8 mouse cellular contexts compared by ENCODE assay signal in genomic region chr5:5379870-5380730, GRCm38 (mm10). TPM values are rescaled to one million over a fixed set of nuclear protein-coding genes. Genes with fewer than 3 reads are reported as not detected.
A peak's percentile ranks its signal among the peaks of the same experiment; 100 is the strongest.
DNase-seq lines count a peak whose midpoint lies in the region; ATAC-seq and TF ChIP-seq lines count a peak whose summit lies in the region.

No protein-coding gene starts in this region.

- TF ChIP-seq CTCF in E14TG2a.4 (conservative IDR thresholded peaks at IDR 0.05; ENCODE audit: low read length) = no peak
- 0 out of 2 replicates have a peak, but pooled peaks have one; percentile 10 for TF ChIP-seq CTCF in forebrain, postnatal 0 days (IDR thresholded peaks at IDR 0.05; ENCODE audit: low read depth)
- TF ChIP-seq CTCF in olfactory bulb, adult 2 months (IDR thresholded peaks at IDR 0.05; ENCODE audit: insufficient read depth, low read depth, low read length) = no peak

- H3K4me3 ChIP-seq in E14TG2a.4 (replicated peaks; ENCODE audit: low read length) = peak overlapping the region; percentile 83
- H3K4me3 ChIP-seq in forebrain, postnatal 0 days (ENCODE audit: low read depth, low read length) = peak overlapping the region; percentile 87
- peak overlapping the region; percentile 75 for H3K4me3 ChIP-seq in lung, embryonic 15.5 days
- peak overlapping the region; percentile 86 for H3K4me3 ChIP-seq in olfactory bulb, adult 2 months (ENCODE audit: insufficient read depth, low read depth, low read length)

- peak; percentile 45 for DNase-seq in cerebellum, adult 11-12 months
- DNase-seq in forebrain, postnatal 0 days = peak; percentile 74
- peak; percentile 71 to 83 for DNase-seq in heart, postnatal 36 days
- peak; percentile 51 to 76 for DNase-seq in layer of hippocampus, postnatal 10 days (ENCODE audit: low spot score in 2 of 2)
- DNase-seq in thymus, postnatal 4 days = peak; percentile 51

- H3K4me2 ChIP-seq in forebrain, postnatal 0 days (ENCODE audit: low read depth) = peak overlapping the region; percentile 94
- peak overlapping the region; percentile 79 for H3K4me2 ChIP-seq in lung, embryonic 15.5 days

- H3K36me3 ChIP-seq in E14TG2a.4 (ENCODE audit: insufficient read depth, low read length) = no peaks in the 10 kb centered on the region
- H3K36me3 ChIP-seq in forebrain, postnatal 0 days (ENCODE audit: insufficient read depth) = no peaks in the 10 kb centered on the region
- no peaks in the 10 kb centered on the region for H3K36me3 ChIP-seq in lung, embryonic 15.5 days

- H3K9ac ChIP-seq in forebrain, postnatal 0 days = peak overlapping the region; percentile 91
- peak overlapping the region; percentile 90 for H3K9ac ChIP-seq in lung, embryonic 15.5 days

- peaks cover 13% of the 10 kb centered on the region for H3K4me1 ChIP-seq in E14TG2a.4 (replicated peaks; ENCODE audit: low read depth, low read length)
- peaks cover 7% of the 10 kb centered on the region for H3K4me1 ChIP-seq in forebrain, postnatal 0 days (ENCODE audit: insufficient read depth)
- peaks cover 28% of the 10 kb centered on the region for H3K4me1 ChIP-seq in lung, embryonic 15.5 days
- H3K4me1 ChIP-seq in olfactory bulb, adult 2 months (ENCODE audit: control insufficient read depth, insufficient read depth, low read length) = peaks cover 5% of the 10 kb centered on the region; the same call in 1 of the 2 replicates

- peak; percentile 95 for ATAC-seq in forebrain, postnatal 0 days
- ATAC-seq in lung, embryonic 15.5 days (ENCODE audit: borderline replicate concordance, extremely low read depth, low FRiP score, low TSS enrichment) = peak; percentile 95

- TF ChIP-seq POLR2A in olfactory bulb, adult 2 months (IDR thresholded peaks at IDR 0.05; ENCODE audit: insufficient read depth, low read depth, low read length) = peak; percentile 40; the same call in 1 of the 2 replicates

- intact Hi-C loops in heart, postnatal 36 days (cut with DNase I) = loop anchor here (1.0 to 10.0 kb wide), 6 partner anchors 37 to 625 kb away; partner anchors contain the start of gene Fzd1

- 3% methylated on average over 98 of the region's 128 CpGs for WGBS in forebrain, postnatal 0 days
- WGBS in lung, embryonic 15.5 days = under 1% methylated on average over 75 of the region's 128 CpGs
- under 1% methylated on average over 127 of the region's 128 CpGs for WGBS in olfactory bulb, adult 2 months

- H3K27ac ChIP-seq in forebrain, postnatal 0 days (ENCODE audit: low read depth, low read length) = peak overlapping the region; percentile 92
- peak overlapping the region; percentile 97 for H3K27ac ChIP-seq in lung, embryonic 15.5 days
- H3K27ac ChIP-seq in olfactory bulb, adult 2 months (ENCODE audit: insufficient read depth, low read depth, low read length) = 0 out of 2 replicates have a peak overlapping the region, but pooled peaks have one; percentile 32

- peaks cover 58% of the 10 kb centered on the region for H3K27me3 ChIP-seq in E14TG2a.4 (ENCODE audit: insufficient read depth, low read length)
- no peaks in the 10 kb centered on the region for H3K27me3 ChIP-seq in forebrain, postnatal 0 days (ENCODE audit: insufficient read depth, low read length)
- H3K27me3 ChIP-seq in lung, embryonic 15.5 days = no peaks in the 10 kb centered on the region

- H3K9me3 ChIP-seq in E14TG2a.4 (ENCODE audit: low read length) = no peaks in the 10 kb centered on the region
- no peaks in the 10 kb centered on the region for H3K9me3 ChIP-seq in forebrain, postnatal 0 days (ENCODE audit: low read length)
- H3K9me3 ChIP-seq in lung, embryonic 15.5 days = no peaks in the 10 kb centered on the region

RNA-seq across cellular contexts. Expression of gene Cdk14, which starts 40.0 kb away (rescaled TPM):
- total RNA-seq in forebrain, postnatal 0 days (2014; rRNA removed) = 40.4 and 54.0 TPM in 2 replicates
- 22.7 and 34.8 TPM in 2 replicates for polyA plus RNA-seq in forebrain, postnatal 0 days (2015; fragmentation: Nextera tagmentation; extraction: Ambion mirVana)
- total RNA-seq in heart, postnatal 36 days (2021) = 10 to 100 TPM in 1 of 2 experiments, 1 to 10 TPM in 1; 8.6 to 10.6 TPM
- total RNA-seq in layer of hippocampus, postnatal 10 days (2021) = 100 to 1,000 TPM; 160 to 162 TPM
- 30.4 and 33.1 TPM in 2 replicates for polyA plus RNA-seq in lung, embryonic 15.5 days (2015; fragmentation: Nextera tagmentation; extraction: Ambion mirVana)
- polyA plus RNA-seq in olfactory bulb, adult 2 months (2012; ENCODE audit: insufficient read depth, insufficient read length, low replicate concordance, missing spikeins) = 83.4 TPM in 1 of 2 replicates, not detected in the other

Comparison
In these comparisons a context has a peak if more than half of its experiments do, and no peak if none do; other contexts are left out.
1. Peak in every context shown above with its lines: DNase-seq, ATAC-seq, H3K4me3 ChIP-seq and H3K27ac ChIP-seq.
2. H3K27ac ChIP-seq: peak in every context shown above with its lines; median percentile 97 in lung, embryonic 15.5 days; 92 in forebrain, postnatal 0 days; 32 in olfactory bulb, adult 2 months.